Mouse (Mus musculus): ENCODE measurements around the gene Ints1. TPM values are rescaled to one million over a fixed set of nuclear protein-coding genes. Genes with fewer than 3 reads are reported as not detected.
"Not testable (repeated sequence)": the region's sequence is repeated elsewhere in the genome, so short reads cannot be mapped to it uniquely, and the experiment has no call there.

The Ints1 gene
- polyA plus RNA-seq, 1 experiment = 12.1 TPM

GRCm38 (mm10) chr5:139756135-139756534 is 19.3 kb downstream of the Ints1 start:
- DNase-seq (ENCODE audit: low spot score) = no peak

DNA sequence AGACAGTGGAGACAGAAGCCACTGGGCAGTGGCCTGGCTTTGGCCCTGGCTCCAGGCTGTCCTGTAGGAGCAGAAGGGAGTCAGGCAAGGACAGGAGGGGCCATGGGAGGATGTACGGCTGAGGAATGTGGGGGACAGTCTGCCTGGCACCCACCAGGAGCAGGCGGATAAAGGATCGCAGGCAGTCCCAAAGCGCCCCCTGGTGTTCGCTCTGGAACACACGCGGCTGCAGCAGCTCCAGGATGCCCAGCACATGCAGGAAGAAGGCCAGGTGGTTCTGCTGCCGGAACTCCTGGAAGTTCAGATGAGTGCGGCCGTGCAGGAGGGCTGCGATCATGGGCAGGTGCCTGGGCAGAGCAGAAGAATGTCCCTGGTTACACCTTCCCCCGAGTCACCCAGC is 20.7 kb downstream of the Ints1 start:
- DNase-seq (ENCODE audit: low spot score) = no peak

DNA sequence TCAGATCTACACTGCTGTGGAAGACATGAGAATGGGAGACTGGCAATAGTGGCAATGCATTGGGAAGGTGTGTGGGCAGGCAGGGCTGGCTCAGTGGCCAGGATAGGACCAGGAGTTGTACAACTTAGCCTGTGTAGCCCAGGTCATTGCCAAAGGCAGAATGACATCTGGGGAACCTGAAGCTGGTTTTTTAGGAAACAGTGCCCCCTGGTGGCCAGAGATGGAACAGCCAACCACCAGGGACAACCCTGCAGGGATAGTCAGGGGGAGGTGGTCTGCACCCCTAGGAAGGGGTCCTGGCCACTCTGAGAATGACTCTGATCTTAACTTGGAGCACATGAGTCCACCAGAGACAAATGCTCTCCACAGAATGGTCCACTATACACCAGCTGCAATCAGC is 24.9 kb downstream of the Ints1 start:
- peak; percentile 46 for DNase-seq (ENCODE audit: low spot score)

GRCm38 (mm10) chr5:139749413-139750125 is 25.9 kb downstream of the Ints1 start:
- DNase-seq (ENCODE audit: low spot score) = no peak

- no peak for DNase-seq (ENCODE audit: low spot score)
Measured at GRCm38 (mm10) chr5:139745771-139746170, 29.7 kb downstream of the Ints1 start.

DNA sequence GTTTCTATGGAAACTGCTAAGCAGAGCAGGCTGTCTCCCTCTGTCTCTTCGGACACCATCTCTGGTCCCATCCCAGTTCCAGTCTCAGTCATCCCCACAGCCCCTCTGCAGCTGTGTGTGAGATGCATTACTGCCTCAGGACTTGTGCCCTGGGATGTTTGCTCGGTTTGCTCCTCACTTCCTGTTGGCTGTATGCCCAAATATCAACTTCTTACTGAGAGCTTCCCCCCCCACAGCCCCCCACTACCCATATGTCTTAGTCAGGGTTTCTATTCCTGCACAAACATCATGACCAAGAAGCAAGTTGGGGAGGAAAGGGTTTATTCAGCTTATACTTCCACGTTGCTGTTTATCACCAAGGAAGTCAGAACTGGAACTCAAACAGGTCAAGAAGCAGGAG is 32.8 kb downstream of the Ints1 start:
- not testable (repeated sequence) for DNase-seq (ENCODE audit: low spot score)

GRCm38 (mm10) chr5:139738592-139739315 is 36.7 kb downstream of the Ints1 start:
- DNase-seq (ENCODE audit: low spot score) = no peak

GRCm38 (mm10) chr5:139737841-139738591 is 37.5 kb downstream of the Ints1 start:
- DNase-seq (ENCODE audit: low spot score) = peak; percentile 51

GRCm38 (mm10) chr5:139736504-139736940 is 39.0 kb downstream of the Ints1 start:
- DNase-seq (ENCODE audit: low spot score) = no peak

DNA sequence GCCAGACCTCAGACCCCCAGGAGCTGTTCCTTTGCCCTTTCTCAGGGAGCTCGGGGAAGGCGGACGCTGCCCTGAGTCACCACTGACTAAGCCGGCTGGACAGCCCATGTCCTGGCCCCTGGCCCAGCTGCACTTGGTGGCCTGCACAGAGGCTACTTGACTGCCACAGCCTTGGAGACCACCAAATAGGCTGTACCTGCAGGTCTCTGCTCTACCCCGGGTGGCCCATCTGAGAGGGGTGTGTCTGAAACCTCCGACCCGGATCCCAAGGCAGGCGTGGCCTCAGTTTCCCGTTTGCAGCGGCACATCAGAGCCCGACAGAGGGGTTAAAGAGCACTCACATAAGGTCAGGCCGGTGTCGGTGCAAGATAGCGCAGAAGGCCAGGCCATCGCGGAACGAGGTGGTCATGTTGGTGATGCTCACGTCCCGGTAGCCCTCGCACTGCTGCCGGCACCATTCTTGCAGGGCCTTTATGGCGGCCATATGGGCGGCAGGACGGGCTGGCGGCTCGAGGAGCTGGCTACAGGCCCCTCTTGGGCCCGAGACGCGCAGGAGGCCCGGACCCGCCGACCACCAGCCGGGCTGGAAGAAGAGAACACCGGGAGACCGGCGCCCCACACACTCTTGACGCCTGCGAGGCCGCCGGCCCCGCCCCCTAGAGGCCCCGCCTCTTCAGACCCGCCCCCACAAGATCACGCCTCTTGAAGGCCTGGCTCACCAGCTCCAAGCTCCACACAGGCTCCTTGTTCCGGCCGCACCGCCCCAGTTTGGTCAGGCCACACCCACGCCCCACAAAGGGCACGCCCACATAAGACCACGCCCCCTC is 39.6 kb downstream of the Ints1 start, which contains the start of gene Micall2:
Gene Micall2, minus strand, starts transcription at position 660 of the 827 bp plus-strand sequence.
- peak; percentile 69 for DNase-seq (ENCODE audit: low spot score)

DNA sequence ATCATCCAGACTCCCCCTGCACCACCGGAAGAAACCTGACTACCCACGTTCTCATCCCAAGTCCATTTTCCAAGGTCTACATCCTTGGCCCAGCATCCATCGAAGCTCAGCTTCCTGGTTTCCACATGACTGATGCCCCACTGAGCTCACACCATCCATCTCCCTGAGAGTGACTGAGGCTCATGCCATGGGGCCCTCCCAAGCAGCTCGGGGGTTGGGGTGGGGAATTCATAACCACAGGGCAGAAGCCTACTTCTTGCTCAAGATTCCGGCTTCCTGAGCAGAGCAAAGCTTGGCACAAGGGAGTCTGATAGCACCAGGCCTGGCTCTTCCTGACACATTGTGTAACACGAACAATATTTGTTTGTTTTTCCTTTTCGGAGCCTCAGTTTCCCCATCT is 40.7 kb downstream of the Ints1 start:
- DNase-seq (ENCODE audit: low spot score) = no peak

DNA sequence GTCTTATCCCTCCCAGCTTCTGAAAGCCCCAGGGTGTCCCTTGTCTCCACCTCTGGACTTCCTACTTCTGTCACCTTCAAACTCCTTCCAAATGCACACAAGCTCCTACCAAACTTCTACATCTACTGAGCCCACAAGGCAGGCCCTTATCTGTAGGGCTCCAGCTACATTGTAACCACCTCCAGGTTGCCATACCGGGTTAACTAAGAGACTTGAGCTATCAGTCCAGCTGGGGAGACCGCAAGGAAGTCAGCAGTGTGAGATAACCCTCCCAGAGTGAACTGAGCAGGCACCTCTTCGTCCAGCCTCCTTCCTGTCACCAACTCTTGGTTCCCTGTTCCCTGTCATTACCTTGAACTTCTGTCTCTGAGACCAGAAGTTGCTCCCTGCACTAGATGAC is 41.5 kb downstream of the Ints1 start:
- DNase-seq (ENCODE audit: low spot score) = no peak

GRCm38 (mm10) chr5:139732634-139733107 is 42.8 kb downstream of the Ints1 start:
- DNase-seq (ENCODE audit: low spot score) = no peak

DNA sequence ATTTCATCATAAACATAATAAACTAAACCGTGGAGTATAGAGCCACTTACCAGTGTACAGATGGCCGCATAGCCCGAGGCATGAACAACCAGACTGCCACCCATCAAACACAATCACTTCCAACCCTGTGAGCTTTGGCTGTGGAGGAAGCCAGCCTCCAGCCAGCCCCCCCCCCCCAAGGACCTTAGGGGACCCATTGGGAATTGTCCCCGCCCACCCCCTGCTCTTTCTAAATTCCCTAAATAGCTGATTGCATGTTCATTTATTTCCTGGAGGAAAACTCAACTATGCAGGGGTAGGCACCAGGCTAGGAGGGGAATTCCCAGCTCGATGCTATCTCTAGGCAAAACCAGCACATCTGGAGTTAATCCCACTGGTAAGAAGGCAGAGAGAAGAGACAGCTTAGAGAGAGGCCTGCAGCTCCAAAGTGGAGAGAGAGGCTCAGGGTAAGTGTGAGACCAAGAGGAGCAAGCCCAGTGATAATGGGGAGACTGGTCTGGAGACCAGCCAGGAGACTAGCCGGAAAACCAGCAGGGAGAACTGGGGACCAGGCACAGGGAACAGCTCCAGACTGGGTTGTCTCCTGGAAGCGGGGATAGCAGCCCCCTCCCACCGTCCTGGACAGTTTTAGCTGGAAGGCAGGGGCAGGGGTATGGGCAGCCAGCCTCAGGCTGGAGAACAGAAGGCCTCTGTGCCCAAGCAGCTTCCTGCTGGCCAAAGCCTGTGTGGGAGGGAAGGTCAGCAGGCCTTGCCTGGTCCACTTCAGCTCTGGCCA is 44.6 kb downstream of the Ints1 start:
- no peak for DNase-seq (ENCODE audit: low spot score)

DNA sequence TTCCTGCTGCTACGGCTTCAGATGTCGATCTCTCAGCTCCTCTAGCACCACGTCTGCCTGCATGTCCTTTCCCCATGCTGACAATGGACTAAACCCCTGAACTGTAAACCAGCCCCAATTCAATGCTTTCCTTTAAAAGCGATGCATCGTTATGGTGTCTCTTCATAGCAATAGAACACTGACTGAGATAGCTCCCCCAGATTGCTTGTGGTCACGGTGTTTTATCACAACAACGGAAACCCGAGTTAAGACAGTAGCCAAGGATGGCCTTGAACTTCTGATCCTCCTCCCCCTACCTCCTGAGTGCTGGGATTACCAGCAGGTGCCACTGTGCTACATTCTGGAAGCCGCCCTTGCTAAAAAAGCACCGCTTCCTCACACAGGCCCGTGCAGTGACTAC is 48.2 kb downstream of the Ints1 start:
- DNase-seq (ENCODE audit: low spot score) = no peak

DNA sequence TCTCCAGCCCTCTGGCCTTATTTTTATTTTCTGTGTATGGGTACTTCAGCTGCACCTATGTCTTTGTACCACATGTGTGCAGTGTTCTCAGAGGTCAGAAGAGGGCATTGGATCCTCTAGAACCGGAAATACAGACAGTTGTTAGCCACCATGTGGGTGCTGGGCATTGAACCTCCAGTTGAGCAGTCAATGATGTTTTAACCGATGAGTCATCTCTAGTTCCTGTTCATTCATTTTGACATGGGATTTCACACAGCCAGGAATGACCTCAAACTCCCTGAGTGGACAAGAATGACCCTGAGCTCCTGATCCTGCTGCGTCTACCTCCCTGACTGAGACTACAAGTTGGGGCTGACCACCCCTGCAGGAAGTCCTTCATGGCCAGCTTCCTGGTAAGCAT is 49.3 kb downstream of the Ints1 start:
- no peak for DNase-seq (ENCODE audit: low spot score)

- DNase-seq (ENCODE audit: low spot score) = no peak
Measured at GRCm38 (mm10) chr5:139724336-139725116, 50.9 kb downstream of the Ints1 start.

DNA sequence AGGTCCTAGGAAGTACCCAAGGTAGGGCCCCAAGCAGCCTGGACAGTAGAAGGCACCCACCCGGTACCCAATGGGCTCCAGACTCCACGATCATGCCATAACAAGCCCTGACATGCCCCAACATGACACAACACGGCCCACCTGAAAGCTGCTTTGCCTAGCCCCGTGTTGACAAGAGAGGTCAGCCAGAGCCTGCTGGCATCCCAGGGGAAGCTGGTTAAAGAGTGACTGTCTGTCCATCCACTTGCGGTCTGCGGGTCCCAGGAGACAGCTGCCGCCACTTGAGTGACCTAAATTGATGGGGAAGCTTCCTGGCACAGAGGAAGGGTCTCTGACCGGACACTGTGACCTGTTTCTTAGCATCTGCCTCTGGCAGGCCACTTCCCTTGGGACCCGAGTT is 52.4 kb downstream of the Ints1 start:
- no peak for DNase-seq (ENCODE audit: low spot score)

GRCm38 (mm10) chr5:139722709-139723108 is 52.8 kb downstream of the Ints1 start:
- DNase-seq (ENCODE audit: low spot score) = no peak

DNA sequence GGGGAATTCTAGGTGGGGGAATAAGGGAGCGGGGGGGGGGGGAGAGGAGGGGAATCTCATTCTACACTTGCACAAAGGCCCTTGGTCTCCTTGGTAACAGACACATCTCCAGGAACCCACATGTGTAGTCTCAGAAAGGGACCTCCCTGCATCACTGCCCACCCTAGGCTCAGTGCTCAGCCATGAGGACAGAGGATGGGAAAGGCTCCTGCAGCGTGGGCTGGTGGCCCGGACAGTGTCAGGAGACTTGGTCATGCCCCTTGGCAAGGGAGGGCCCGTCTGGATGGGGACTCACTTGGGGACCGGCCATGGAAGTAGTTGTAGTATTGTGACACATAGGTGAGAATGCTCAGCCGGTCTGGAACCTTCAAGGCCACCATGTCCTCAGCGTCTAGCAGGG is 56.5 kb downstream of the Ints1 start:
- no peak for DNase-seq (ENCODE audit: low spot score)

Measured in urinary bladder, adult 2 months (tissue).